In genomic region chr1:63944786-63945185, GRCm38 (mm10) we compare ENCODE assay signal across 24 mouse cellular contexts.
"Had no signal": no experiment of that assay in that cellular context is flagged by ENCODE, and none has a peak within 500 bp of the region (broad histone marks: within the 10 kb centered on the region; RNA-seq: fewer than 3 reads in every experiment).

No protein-coding gene starts in this region.

- H3K4me1 ChIP-seq: limb, embryonic 10.5 days; limb, embryonic 13.5 days; liver, embryonic 12.5 days; liver, embryonic 15.5 days; lung, embryonic 15.5 days; neural tube, embryonic 12.5 days; neural tube, embryonic 15.5 days had no signal

- H3K27me3 ChIP-seq: limb, embryonic 13.5 days; liver, embryonic 12.5 days; liver, embryonic 15.5 days; lung, embryonic 15.5 days; megakaryocyte, embryonic 14.5 days; neural tube, embryonic 12.5 days; neural tube, embryonic 15.5 days had no signal

- DNase-seq: kidney, adult 9 months; kidney, postnatal 14 days; kidney, postnatal 4 days; layer of hippocampus, adult 9-11 months; liver; lung, adult 18-20 months; lung, postnatal 10 days; lung, postnatal 36 days; midbrain, embryonic 14.5 days; right cerebral cortex, adult 18-20 months; right cerebral cortex, postnatal 14 days; right cerebral cortex, postnatal 4 days; thymus, adult 2 months; thymus, postnatal 14 days; thymus, postnatal 4 days had no signal

- H3K9ac ChIP-seq: limb, embryonic 13.5 days; liver, embryonic 12.5 days; liver, embryonic 15.5 days; lung, embryonic 15.5 days; neural tube, embryonic 12.5 days; neural tube, embryonic 15.5 days had no signal

- H3K4me2 ChIP-seq: limb, embryonic 13.5 days; liver, embryonic 12.5 days; liver, embryonic 15.5 days; lung, embryonic 15.5 days; neural tube, embryonic 12.5 days; neural tube, embryonic 15.5 days had no signal

- H3K36me3 ChIP-seq: limb, embryonic 10.5 days; limb, embryonic 13.5 days; liver, embryonic 12.5 days; liver, embryonic 15.5 days; lung, embryonic 15.5 days; midbrain, embryonic 10.5 days; neural tube, embryonic 12.5 days; neural tube, embryonic 15.5 days had no signal

- H3K4me3 ChIP-seq: limb, embryonic 10.5 days; limb, embryonic 13.5 days; liver, embryonic 12.5 days; liver, embryonic 15.5 days; lung, embryonic 15.5 days; megakaryocyte, embryonic 14.5 days; midbrain, embryonic 10.5 days; neural tube, embryonic 12.5 days; neural tube, embryonic 15.5 days had no signal

- H3K27ac ChIP-seq: limb, embryonic 10.5 days; limb, embryonic 13.5 days; liver, embryonic 12.5 days; liver, embryonic 15.5 days; lung, embryonic 15.5 days; neural tube, embryonic 12.5 days; neural tube, embryonic 15.5 days had no signal

- H3K9me3 ChIP-seq: limb, embryonic 10.5 days; limb, embryonic 13.5 days; liver, embryonic 12.5 days; liver, embryonic 15.5 days; lung, embryonic 15.5 days; midbrain, embryonic 10.5 days; neural tube, embryonic 12.5 days; neural tube, embryonic 15.5 days had no signal

- ATAC-seq: liver, embryonic 12.5 days had no signal
